Mouse (Mus musculus) gastrocnemius, adult 18-20 months (tissue): ENCODE measurements around the gene Rtn3. TPM values are rescaled to one million over a fixed set of nuclear protein-coding genes. Genes with fewer than 3 reads are reported as not detected.

ENCODE experiments used
- DNase-seq: peaks from one replicate; pipeline ENCODE4 v3.0.0; 2021; ENCODE audit warnings: low spot score
- total RNA-seq, 2 experiments: library from RNA; stranded (reverse); gene quantifications; 2 replicates each; pipeline ENCODE4 v1.2.3; 2021

The Rtn3 gene
- total RNA-seq, 2 experiments from 2014 or later, result 27.4 to 33.9 TPM

DNA sequence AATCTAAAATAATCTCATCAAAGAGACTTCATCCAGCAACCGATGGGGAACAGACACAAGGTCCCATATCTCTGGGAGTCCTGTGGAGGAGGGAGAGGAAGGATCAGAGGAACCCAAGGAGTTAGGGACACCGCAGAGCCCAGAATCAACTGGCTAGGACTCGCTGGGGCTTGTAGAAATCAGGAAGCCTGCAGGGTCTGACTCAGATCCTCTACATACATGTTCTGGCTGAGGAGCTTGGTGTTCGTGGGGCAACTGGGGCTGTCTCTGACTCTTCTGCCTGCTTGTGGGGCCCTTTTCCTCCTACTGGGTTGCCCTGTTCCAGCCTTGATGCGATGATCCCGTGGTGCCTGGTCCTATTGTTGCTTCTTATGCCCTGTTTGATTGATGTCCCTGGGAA is 8.9 kb upstream of the Rtn3 start:
- DNase-seq, result no peak

DNA sequence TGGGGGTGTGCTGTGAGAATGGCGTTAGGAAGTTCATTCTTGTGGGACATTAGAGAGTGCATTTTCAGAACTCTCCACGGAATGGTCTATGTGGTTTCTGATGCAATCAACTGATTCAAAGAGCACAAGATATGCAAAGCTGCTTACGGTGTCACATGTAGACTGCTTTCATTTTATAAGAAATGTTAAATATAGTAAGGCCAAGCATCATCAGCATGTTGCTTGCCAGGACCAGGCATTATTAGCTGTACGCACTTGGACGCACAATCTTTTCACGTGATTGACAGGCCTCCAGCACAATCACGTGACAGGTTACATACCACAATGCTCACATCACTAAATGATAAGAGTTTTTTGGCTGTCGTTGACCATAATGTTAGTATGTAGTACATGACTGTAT is 4.6 kb upstream of the Rtn3 start:
- no peak for DNase-seq

DNA sequence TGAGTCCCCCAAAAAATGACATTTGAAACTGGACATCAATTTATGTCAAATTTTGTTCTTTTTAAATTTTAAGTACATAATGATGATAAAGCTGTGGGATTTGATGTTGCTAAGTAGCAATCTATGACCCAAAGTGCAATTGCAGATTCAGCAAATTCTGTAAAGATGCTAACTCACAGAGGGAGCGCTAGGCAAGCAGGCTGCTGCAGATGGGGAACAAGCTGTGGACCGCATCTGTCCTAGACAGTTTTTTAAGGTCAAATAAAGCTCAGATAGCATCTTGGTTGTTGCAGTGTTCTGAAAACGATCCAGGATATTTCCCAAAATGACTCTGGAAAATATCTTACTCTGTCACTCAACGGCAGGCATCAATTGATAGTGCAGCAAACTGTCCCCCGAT is 995 bp upstream of the Rtn3 start:
- no peak for DNase-seq

DNA sequence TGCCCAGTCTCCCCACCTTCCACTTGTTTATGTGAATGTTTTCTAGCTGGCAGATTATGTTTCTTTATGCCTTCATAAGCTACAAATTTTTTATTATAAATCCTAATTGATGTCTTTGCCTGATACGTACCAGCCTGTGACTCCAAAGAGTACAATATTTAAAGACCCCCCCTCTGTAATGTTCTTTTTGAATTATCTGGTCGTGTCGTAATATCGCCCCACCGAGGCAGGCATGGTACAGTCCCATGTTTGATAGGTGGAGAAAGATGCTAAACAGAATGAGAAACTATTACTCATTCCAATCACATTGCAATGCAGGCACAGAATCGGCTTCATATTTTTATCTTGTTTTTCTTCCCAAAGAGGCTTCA is 416 bp upstream of the Rtn3 start:
- DNase-seq, result no peak

DNA sequence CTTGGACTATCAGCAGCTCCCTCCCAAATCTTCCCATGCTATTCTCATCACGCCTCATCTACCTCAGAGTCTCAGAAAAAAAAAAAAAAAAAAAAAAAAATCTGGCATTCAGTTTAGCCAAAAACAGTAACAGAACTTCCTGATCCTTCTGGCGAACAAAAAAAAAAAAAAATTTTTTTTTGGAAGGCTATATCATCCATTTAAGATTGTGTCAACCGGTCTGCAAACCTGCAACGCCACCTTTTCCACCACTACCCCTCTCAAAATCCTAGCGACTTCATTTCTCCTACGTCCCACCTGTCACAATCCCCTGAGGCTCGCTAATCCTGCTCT is 849 bp downstream of the Rtn3 start:
- DNase-seq, result no peak

DNA sequence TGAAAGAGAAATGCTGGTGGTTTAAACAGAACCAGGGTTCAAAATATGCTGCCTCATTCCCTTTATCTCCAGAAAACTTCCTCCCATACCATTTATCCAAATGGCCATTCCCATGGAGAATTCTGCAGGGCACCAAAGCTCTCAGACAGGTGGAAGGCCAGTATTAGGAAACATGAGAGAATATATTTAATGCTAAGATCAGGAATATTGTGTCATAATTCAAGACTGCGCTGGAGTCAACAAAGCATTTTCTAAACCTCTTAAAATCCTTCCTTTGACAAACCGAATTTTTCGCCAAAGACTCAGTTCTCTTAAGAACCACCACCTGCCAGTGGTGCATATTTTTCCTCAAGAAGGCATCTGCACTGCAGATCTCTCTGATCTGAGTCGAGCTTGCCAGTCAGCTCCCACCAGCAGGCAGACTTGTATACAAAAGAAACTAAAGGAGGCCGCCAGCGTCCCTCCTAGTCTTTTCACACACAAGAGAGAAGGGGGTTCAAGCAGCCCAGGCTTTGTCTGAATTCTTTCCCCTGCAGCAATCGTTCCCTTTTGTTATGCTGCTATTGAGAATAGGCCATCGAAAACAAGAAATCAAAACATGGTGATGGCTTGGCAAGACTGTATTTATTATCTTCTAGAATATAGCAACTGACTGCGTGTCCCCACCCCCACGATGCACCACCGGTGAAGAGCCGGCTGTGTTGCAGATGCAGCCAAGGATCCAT is 1.4 kb downstream of the Rtn3 start:
- DNase-seq, result no peak

DNA sequence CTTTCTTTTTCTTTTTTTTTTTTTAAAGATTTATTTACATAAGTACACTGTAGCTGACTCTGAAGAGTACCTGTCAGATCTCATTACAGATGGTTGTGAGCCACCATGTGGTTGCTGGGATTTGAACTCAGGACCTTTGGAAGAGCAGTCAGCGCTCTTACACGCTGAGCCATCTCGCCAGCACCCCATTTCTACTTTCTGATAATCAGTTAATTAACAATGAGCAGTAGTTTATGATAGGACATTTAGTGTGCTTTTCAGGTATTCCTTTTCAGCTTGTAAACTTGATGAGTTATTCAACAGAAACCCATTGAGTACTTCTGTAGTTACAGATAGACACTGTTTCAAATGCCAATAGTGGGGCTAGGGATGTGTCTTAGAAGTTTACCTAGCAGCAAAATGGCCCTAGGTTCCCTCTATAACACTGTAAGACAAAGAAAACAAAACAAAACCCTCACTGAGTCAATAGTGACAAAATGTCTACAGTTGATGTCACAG is 3.3 kb downstream of the Rtn3 start:
- DNase-seq, result no peak

DNA sequence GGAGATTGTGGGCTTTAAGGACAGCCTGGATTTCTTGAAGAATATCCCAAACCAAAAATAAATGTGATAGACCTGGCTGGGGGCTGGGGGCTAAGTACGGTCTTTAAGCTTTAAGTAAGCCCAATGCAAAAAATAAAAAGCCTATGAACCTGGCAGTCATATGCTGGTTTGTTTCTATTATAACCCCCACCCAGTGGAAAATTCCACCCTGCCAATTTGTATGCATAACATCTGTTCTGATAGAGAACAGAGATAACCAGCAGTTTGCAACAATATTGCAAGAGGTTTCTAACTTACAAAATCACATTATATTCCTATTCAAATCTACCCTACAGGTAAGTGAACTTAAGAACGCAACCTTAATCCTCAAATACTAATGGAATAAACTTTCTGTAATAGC is 12.4 kb downstream of the Rtn3 start:
- no peak for DNase-seq

DNA sequence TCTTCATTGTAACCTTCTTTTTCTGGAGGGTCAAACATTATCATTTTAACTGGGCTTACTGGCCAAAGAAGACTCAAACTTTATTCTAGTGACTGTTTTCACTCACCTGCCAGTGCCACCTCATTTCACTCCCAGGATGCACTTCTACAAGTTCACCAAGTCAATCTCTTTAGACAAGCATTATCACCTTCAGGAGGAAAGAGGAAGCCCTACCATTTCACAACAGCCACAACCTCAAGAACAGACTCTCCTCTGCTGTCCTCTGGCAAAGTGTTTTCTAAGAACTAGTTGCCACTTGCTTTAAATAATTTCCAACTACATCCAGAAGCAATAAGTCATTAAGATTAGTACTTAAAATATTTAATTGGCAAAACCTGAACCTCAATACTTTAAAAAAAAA is 15.2 kb downstream of the Rtn3 start:
- no peak for DNase-seq

DNA sequence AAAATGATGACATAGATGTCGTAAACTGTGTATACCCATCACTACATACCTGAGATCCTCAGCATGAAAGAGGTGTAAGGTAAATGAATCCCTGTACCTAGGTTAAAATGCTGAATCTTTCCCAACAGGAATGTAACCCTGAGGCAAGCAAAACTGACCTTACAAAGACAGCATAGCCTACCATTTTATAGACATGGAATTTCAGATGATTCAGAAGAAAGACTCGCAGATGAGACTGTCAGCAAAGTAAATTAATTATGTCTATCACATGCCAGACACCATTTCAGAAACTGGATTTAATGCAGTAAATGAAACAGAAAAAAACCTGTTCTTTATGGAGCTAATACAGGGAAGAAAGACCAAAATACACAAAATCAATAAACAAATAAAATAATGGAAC is 23.7 kb downstream of the Rtn3 start:
- DNase-seq, result no peak

DNA sequence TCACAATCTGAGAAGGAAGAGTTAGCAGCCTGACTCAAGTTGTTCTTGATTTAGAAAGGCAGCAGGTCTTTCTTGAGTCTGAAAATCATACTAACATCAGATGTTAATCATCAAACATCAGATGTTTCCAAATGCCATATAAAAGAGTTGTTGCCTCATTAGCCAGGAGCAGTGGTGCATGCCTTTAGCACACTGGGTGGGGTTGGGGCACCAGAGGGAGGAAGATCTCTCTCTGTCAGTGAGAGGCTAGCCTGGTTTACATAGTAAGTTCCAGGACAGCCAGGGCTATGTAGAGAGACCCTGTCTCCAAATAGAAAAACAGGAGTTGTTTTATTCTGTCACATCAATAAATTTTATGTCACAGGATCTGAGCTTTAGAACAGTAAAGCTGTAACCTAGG is 24.2 kb downstream of the Rtn3 start:
- no peak for DNase-seq

DNA sequence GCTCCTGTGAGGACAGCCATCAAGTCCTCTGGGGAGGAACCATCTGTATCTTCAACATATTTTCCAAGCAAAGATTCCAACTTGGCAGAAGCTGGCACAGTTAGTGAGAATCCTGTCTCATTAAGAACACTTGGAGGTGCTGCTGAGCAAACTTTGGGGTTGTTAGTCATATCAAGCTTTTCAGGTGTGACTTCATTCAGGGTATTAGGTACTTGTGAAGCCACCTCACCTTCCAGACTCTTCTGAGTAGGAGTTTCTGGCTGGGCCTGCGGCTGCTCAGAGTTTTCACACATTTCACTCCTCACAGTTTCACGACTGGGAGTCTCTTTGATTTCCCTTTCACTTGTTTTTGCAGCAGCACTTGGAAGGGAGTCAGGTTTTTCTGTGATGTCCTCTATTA is 26.3 kb downstream of the Rtn3 start:
- no peak for DNase-seq

DNA sequence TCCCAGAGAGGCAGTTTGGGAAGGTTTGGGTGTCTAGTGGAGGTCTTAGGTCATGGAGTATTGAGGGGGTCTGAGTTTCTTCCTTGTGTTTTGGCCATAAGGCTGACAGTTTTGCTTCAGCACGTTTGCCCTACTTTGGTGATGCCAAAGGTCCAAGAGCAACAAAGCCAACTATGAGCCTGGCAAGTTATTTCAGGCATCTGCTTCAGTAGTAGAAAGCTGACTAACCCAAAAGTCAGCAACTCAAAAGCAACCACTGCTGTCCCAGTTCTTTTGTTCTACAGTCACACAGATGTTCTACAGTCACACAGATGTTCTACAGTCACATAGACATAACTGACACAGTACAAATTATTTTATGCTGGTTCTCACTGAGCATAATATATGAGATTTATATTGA is 37.5 kb downstream of the Rtn3 start:
- no peak for DNase-seq

DNA sequence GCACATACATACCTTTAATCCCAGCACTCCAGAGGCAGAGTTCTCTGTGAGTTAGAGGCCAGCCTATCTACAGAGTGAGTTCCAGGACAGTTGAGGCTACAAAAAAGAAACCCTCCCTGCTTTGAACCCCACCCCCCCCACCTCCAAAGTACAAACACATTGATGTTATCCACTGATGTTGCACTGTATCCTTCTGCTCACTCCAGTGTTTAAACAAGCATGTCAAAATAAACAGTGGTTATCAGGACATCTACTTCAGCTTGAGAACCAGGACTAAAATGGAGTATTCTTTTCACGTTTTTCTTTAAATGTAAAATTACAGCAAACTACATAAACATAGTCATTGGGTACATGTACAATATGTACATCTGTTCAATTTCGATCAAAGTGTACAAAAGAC is 38.0 kb downstream of the Rtn3 start:
- no peak for DNase-seq

DNA sequence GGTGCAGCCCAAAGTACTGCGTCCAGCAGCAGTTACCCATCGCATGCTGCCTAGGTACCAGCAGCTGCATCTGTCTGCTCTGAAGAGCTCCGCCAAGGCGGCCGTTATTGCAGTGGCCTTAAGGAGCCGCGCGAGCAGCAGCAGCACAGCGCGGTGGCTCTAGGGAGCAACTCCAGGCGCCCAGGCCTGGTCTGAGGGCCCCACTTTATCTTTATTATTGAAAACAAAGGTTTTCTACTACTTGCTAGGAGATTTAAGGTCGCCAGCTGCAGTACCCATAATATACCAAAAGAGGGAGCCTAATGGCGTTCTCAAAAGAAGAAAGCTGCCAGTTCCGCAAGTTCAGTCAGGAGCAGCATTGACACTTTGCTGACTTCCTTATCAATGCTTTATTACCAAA is 41.6 kb downstream of the Rtn3 start:
- peak; percentile 68 for DNase-seq

DNA sequence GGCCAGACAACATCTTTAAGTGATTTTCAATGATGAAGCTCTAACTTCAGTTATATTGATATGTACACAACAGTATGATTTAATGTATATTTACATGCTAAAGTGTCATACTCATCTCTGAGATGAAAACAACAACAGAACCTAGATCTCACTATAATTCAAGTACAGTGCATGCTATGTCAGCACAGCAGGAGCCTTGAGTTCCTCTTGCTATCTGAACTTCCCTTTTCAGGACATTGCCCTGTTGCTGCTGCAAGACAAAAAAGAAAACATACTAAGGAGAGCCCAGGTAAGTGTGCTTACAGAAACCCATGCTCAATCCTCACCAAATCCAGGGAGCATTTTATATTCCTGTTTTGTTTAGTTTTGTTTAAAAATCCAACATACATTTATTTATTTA is 44.8 kb downstream of the Rtn3 start:
- no peak for DNase-seq

DNA sequence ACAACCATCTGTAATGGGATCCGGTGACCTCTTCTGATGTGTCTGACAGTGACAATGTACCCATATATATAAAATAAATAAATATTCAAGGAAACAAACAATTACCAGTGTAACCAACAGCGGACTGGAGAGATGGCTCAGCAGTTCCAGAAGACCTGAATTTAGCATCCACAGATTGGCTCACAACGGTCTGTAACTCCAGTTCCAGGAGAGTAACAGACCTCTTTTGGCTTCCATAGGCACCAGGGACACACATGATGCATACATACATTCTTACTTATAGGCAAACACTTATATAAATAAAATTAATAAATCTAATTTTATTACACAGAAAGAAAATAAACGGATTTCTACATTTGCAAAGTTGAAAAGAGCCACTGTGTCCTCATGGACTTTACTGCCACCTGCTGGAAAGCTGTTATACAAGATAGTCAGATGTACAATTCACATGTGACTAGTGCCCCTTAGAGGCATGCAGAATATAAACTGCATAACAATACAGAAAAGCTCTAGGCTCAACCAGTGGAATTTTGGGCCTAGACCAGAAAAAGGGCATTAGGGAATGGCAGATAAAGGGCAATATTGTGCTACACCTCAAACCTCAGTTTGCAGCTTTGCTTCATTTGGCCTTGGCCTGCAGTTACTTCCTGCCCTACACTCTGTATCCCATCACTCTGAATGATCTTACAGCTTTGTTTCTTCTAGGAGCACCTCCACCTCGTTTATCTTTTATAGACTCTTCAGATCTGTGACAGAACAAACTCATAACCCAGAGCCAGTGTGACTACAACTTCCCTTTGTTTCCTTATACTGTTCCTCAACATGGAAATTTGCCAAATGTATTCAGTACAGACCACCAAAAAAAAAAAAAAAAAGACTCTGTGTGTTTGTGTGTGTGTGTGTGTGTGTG is 46.8 kb downstream of the Rtn3 start:
- DNase-seq, result peak; percentile 79

DNA sequence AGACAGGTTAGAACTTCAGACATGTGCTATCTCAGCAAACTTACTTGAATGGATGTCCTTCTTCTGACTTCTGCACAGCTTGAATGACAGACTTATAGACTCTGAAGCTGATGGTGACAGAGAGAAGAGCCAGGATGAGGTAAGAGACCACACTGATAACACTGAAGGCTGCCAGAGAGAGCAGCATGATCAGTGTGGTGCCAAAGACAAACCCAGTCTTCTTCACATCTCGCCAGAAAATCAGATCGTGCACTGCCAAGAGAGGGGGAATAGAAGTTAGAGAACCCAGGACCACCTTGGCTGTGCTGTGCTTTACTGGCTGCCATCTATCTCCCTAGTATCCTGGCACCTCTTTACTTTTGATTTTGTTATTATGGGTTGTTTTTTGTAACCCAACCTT is 48.2 kb downstream of the Rtn3 start:
- DNase-seq, result no peak

DNA sequence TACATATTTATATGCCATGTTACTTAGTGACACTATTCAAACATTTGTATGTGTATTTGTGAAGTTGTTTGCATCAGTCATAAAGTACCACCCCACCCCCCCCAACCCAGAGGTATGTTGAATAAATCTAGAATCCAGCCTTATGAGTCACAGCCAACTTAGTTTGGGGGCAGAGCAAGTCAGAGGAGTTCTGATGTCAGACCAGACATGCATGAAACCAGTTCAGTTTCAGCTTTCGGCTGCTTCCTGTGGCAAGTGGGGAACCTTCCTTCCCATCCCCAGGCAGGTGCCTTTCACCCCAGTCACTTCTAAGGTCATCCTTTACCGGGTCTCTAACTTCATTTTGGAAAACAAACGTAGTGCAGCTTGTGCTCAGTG is 57.7 kb downstream of the Rtn3 start:
- no peak for DNase-seq

DNA sequence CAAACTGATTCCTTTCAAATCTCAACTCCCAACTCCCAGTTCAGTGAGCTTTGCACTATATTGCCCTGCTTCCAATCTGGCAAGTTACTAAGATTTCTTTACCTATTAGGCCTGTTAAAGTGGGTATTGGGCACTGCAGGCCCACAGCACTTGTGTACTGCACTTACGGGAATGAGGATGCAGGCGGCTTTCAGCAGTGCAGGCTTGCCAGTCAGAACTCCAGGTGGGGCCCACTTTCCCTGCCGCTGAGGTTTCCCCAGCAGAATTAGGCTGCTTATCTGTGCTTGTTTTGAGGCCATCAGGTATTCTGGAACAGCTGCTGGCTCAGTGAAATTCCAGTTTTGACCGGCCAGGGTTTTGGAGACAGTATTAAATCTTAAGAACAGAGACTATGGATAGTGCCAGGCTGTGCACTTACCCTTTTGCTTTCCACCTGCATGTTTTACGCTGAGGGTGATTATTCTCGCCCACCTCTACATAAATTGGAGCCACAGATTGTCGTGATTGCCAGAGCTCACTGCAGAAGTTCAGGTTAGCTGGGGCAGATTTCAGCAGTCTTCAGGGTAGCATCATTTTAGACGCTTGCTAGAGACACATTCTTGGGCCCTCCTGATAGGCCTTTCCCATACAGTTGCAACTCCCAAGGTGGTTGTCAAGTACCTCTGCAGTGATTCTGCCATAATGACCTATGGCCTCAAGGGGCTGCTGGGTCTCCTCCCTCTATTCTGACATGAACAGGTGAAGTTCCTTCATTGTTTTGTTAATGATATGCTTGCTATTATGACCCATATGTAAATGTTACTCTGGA is 58.3 kb downstream of the Rtn3 start:
- no peak for DNase-seq

DNA sequence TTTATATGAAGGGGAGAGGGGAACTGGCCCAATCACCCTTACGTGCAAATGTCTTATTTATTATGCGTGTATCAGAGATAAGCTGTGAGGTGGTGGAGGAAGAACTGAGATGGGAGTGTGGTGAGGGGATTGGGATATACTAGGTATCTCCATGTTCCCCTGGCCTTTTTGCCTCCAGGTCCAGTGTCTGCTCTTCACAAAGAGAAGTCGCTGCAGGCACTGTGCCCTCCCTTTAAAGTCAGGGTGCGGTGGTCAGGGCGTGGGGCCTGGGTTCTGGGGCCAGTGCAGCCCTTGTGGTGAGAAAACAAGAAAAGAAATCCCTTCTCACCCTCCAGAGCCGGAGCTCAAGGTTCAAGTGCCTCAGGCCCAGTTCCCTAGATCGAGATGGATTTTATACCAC is 59.0 kb downstream of the Rtn3 start:
- DNase-seq, result no peak

DNA sequence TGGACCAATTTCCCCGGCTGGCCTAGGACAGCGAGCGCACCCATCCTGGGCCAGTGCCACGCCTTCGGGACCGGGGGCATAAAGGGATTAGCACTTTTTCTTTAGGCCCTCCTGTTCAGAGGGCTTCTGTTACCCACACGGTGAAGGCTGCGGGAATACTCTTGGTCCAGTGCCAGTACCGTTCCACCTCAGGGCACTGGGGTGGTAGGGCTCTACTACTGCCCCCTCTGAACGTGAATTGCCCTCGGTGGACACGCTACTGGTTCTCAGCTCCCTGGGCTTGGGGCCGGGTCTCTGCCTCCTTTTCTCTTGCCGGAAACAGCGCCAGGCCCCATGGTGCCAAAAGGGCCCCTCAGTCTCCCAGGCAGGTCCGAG is 59.4 kb downstream of the Rtn3 start:
- DNase-seq, result no peak
